Mouse (Mus musculus) forebrain, embryonic 13.5 days (tissue): ENCODE measurements at regions not wholly inside any gene's neighbourhood (a gene's known extent, or its start where the extent isn't known, plus 50 kb on each side); places are given as distances from the start of the nearest gene placed in this dataset.

Experiments used
- ATAC-seq: fragments of 200-750 bp; cut with Nextera tagmentation; 2 replicates; pipeline ENCODE4 v1.8.0; 2017
- H3K27ac ChIP-seq: fragments of 300-500 bp; sonication (generic); 2 replicates; pipeline ENCODE4 v1.5.1; 2015; ENCODE audit warnings: inconsistent platforms, mild to moderate bottlenecking, moderate library complexity
- H3K27me3 ChIP-seq: fragments of 300-500 bp; sonication (generic); 2 replicates; pipeline ENCODE4 v1.6.1; 2015; ENCODE audit warnings: mild to moderate bottlenecking, inconsistent platforms
- H3K36me3 ChIP-seq: fragments of 300-500 bp; sonication (generic); 2 replicates; pipeline ENCODE4 v1.6.1; 2015; ENCODE audit warnings: mild to moderate bottlenecking, inconsistent platforms; ENCODE audit not compliant: poor library complexity, severe bottlenecking
- H3K4me1 ChIP-seq: fragments of 300-500 bp; sonication (generic); 2 replicates; pipeline ENCODE4 v1.6.1; 2015; ENCODE audit warnings: inconsistent platforms
- H3K4me2 ChIP-seq: fragments of 300-500 bp; sonication (generic); 2 replicates; pipeline ENCODE4 v1.6.1; 2015; ENCODE audit warnings: inconsistent platforms, mild to moderate bottlenecking, moderate library complexity
- H3K4me3 ChIP-seq: fragments of 300-500 bp; sonication (generic); 2 replicates; pipeline ENCODE4 v1.5.1; 2015; ENCODE audit warnings: mild to moderate bottlenecking, inconsistent platforms
- H3K9ac ChIP-seq: fragments of 300-500 bp; sonication (generic); 2 replicates; pipeline ENCODE4 v1.6.1; 2015; ENCODE audit warnings: mild to moderate bottlenecking, inconsistent platforms
- H3K9me3 ChIP-seq: fragments of 300-500 bp; sonication (generic); replicated peaks from 2 replicates; pipeline ENCODE4 v1.6.1; 2016; ENCODE audit warnings: inconsistent platforms
- WGBS: fragments of 180-500 bp; shearing (Covaris S2); methylation state at CpG from one replicate; pipeline ENCODE4 v1.1.7; 2015; 5-methylcytosine and 5-hydroxymethylcytosine counted together

DNA sequence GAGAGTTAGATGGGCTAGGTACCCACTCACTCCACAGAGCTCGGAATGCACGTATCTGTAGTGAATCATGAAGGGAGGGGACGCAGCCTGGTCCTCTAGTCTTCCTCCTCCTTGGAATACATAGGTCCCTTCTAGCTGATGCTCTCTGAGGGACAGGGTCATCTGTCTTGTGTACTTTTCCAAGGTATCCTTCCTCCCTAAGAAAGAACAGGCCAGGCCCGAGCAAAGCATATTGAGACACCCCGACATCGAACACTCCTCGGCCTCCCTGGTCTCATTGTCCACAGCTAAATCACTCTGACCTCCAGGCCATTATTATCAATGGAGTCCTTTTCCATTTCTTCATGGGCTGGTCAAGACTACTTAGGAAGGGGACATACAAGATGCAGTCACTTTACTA is 222.5 kb downstream of the Zfp36l1 start:
- H3K4me1 ChIP-seq, result peaks cover 32% of the 10 kb centered on the region
- ATAC-seq, result no peak
- WGBS, result 91% methylated on average over 7 of the region's 7 CpGs

DNA sequence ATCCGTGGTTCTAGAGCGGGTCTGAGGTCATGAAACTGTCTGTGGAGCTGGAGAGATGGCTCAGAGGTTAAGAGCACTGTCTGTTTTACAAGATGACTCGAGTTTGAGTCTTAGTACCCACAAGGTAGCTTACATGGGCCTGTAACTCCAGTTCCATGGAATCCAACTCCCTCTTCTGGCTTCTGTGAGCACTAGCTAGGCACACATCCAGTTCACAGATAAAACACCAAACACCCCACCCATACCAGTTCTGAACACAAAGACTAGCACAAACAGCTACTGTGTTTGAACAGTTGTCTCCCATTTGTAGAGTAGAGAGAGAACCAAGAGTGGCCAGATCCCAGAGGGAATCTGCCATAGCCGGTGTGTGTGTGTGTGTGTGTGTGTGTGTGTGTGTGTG is 224.0 kb downstream of the Zfp36l1 start:
- Histone ChIP-seq H3K9ac (no peak overlapping the region), H3K4me1 (peaks cover 25% of the 10 kb centered on the region), H3K36me3 (no peaks in the 10 kb centered on the region), H3K4me3 (no peak overlapping the region), H3K27ac (no peak overlapping the region), H3K27me3 (no peaks in the 10 kb centered on the region), H3K9me3 (no peaks in the 10 kb centered on the region), H3K4me2 (no peak overlapping the region)
- no peak for ATAC-seq
- 89% methylated on average over 4 of the region's 4 CpGs for WGBS

More for the DNA sequence above, 222.5 kb downstream of the Zfp36l1 start:
- H3K27me3 ChIP-seq, result no peaks in the 10 kb centered on the region
- no peaks in the 10 kb centered on the region for H3K36me3 ChIP-seq
- no peak overlapping the region for H3K9ac ChIP-seq
- no peak overlapping the region for H3K4me3 ChIP-seq
- no peak overlapping the region for H3K27ac ChIP-seq
- no peaks in the 10 kb centered on the region for H3K9me3 ChIP-seq
- no peak overlapping the region for H3K4me2 ChIP-seq

DNA sequence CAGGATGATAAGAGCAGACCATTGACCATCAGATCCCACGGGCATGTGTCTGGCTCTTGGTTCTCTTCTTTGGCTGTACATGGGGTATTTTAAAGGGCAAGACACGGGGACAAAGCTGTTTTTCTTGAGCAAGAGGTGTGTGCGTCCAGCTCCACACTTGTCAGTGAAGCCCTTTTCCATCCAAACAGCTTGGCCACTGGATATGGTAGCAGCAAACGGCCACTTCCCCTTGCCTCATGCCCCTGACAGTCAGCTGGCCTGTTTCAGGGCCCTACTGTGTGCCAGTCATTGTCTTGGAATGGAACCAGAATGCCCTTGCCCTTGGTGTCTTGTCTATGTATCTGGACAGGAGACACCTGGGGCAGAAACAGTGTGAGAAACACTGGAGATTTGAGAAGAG is 224.7 kb downstream of the Zfp36l1 start:
- no peak overlapping the region for H3K4me2 ChIP-seq
- H3K9me3 ChIP-seq, result no peaks in the 10 kb centered on the region
- no peak overlapping the region for H3K4me3 ChIP-seq
- peaks cover 25% of the 10 kb centered on the region for H3K4me1 ChIP-seq
- no peak overlapping the region for H3K27ac ChIP-seq
- no peaks in the 10 kb centered on the region for H3K27me3 ChIP-seq
- WGBS, result 75% methylated on average over 4 of the region's 4 CpGs
- H3K36me3 ChIP-seq, result no peaks in the 10 kb centered on the region
- no peak for ATAC-seq
- H3K9ac ChIP-seq, result no peak overlapping the region

DNA sequence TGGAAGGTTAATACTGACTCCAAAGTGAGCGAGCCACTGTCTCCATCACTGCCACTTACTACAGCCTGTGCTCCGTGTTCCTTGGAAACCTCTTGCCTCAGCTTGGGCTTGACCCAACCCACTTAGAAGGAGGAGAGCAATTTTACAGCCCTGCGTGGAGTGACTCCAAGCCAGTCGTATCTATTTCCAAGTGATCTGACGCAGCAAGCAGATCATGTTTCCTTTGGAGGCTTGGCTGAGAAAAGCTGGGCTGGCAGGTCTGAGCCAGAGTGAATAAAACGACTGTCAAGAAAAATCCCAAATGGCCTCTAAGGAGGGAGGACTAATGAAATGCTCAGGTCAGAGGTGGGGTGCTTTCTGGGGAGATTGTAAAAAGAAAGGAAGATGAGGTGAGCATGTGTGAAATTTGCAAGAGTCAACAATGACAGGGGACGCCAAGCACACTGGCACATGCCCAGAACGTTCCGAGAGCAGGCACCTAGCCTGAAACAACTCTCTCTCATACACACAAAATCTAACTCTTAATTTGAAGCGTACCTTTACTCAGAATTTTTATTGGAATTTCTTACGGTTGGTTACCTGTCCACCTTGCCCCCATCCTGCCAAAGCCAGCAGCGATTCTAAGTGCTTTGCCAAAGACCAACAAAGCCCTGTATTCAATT is 225.5 kb downstream of the Zfp36l1 start:
- Histone ChIP-seq H3K27me3 (no peaks in the 10 kb centered on the region), H3K27ac (no peak overlapping the region), H3K9me3 (no peaks in the 10 kb centered on the region), H3K4me1 (peaks cover 25% of the 10 kb centered on the region), H3K4me2 (no peak overlapping the region), H3K9ac (no peak overlapping the region), H3K36me3 (no peaks in the 10 kb centered on the region), H3K4me3 (no peak overlapping the region)
- ATAC-seq, result peak; percentile 27; the same call in 1 of the 2 replicates
- 56% methylated on average over 12 of the region's 12 CpGs for WGBS

DNA sequence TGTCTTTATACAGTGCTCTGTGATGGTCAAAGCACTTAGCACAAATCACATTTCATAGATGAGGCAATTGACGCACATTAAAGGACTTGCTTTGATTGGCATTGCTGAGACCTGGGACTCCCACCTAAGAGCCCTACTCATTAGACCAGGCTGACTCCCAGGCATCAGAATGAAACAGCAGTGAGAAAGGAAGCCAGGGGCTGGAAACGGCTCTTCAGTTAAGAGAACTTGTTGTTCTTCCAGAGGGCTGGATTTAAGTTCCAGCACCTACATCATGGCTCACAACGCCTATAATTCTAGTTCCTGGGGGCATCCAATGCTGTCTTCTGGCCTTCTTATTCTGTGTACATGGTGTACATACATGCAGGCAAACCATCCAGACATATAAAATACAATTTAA is 226.3 kb downstream of the Zfp36l1 start:
- no peaks in the 10 kb centered on the region for H3K9me3 ChIP-seq
- 57% methylated on average over 3 of the region's 3 CpGs for WGBS
- no peaks in the 10 kb centered on the region for H3K36me3 ChIP-seq
- no peak overlapping the region for H3K4me3 ChIP-seq
- H3K27me3 ChIP-seq, result no peaks in the 10 kb centered on the region
- H3K9ac ChIP-seq, result no peak overlapping the region
- no peak for ATAC-seq
- no peak overlapping the region for H3K27ac ChIP-seq
- no peak overlapping the region for H3K4me2 ChIP-seq
- H3K4me1 ChIP-seq, result peaks cover 27% of the 10 kb centered on the region

DNA sequence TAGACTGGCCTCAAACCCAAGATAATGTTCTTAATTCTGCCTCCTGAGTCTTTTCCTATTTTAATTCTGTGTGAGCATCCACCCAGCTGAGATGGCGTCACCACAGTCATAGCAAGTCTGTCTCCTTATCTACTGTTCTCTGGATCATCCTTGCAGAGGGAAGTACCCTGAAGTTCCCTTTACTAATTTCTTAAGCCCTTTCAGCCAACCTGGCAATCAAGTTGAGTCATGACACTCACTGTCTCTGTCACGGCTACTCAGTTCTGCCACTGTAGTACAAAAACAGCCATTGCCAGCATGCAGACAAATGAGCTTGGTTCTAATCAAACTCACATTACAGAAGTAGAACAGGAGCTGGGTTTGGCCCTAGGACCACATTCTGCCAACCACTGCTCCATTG is 227.5 kb downstream of the Zfp36l1 start:
- Histone ChIP-seq H3K4me1 (peaks cover 32% of the 10 kb centered on the region), H3K4me2 (no peak overlapping the region), H3K9ac (no peak overlapping the region), H3K36me3 (no peaks in the 10 kb centered on the region), H3K9me3 (no peaks in the 10 kb centered on the region), H3K27ac (no peak overlapping the region), H3K4me3 (no peak overlapping the region), H3K27me3 (no peaks in the 10 kb centered on the region)
- 83% methylated on average over 2 of the region's 2 CpGs for WGBS
- no peak for ATAC-seq

DNA sequence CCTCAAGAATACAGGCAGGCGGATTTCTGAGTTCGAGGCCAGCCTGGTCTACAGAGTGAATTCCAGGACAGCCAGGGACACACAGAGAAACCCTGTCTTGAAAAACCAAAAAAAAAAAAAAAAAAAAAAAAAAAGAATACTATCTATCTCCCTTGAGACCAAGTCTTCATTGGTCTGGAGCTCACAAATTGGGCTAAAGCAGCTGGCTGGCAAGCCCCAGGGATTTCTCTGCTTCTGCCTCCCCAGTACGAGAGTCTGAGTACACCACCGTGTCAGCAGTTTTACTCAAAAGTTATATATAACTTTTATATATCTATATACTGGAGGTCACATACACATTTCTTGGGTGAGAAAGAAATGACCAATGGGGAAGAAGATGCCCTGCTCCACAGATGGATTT is 229.2 kb downstream of the Zfp36l1 start:
- no peak for ATAC-seq
- whole genome bisulfite sequencing, result 96% methylated on average over 4 of the region's 4 CpGs
- Histone ChIP-seq H3K36me3 (no peaks in the 10 kb centered on the region), H3K9ac (no peak overlapping the region), H3K4me2 (no peak overlapping the region), H3K27ac (no peak overlapping the region), H3K4me3 (no peak overlapping the region), H3K4me1 (peaks cover 49% of the 10 kb centered on the region), H3K27me3 (no peaks in the 10 kb centered on the region), H3K9me3 (no peaks in the 10 kb centered on the region)

DNA sequence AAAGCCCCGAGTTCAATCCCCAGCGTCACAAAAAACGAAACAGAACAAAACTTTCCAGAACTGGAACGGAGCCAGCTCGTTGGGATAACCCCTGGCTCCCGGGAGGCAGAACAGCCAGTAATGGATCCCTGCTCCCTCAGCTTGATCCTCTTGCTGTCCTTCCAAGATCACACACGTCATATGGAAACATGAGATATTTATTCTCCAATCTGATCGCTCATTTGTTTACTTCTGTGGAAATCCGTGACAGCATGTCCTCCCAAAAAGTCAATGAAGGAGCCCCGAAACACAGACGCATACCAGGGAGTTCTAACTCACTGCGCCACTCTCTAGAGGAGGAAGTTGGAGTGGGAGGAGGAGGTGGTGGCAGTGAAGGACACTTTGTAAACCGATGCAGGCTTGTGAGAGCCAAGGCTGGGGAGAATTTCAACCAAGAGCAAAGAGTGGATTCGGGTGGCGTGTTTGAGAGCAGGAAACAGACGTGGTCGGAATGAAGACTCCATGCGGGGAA is 232.0 kb downstream of the Zfp36l1 start:
- ATAC-seq, result no peak
- no peak overlapping the region for H3K9ac ChIP-seq
- no peaks in the 10 kb centered on the region for H3K9me3 ChIP-seq
- H3K27ac ChIP-seq, result peak overlapping the region; percentile 84
- no peak overlapping the region for H3K4me3 ChIP-seq
- 57% methylated on average over 18 of the region's 18 CpGs for WGBS
- H3K4me2 ChIP-seq, result no peak overlapping the region
- H3K36me3 ChIP-seq, result no peaks in the 10 kb centered on the region
- no peaks in the 10 kb centered on the region for H3K27me3 ChIP-seq
- peaks cover 44% of the 10 kb centered on the region for H3K4me1 ChIP-seq

DNA sequence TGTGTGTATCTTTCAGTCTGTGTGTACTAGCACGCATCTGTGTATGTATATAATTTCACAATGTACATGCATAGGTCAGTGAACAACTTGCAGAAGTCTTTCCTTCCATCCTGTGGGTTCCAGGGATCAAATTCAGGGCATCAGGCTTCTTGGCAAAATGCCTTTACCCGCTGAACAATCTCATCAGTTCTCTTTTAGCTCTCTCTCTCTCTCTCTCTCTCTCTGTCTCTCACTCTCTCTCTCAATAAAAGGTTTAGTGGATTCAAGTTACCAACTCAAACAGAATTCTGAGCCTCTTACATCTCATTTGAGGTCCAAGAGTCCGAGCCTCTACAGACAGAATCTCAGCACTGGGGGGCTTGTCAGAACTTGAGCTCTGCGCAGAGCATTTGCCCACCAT is 232.5 kb downstream of the Zfp36l1 start:
- no peak overlapping the region for H3K9ac ChIP-seq
- no peak overlapping the region for H3K4me2 ChIP-seq
- H3K4me3 ChIP-seq, result no peak overlapping the region
- no peaks in the 10 kb centered on the region for H3K9me3 ChIP-seq
- ATAC-seq, result no peak; the same call in none of the 2 replicates
- no peaks in the 10 kb centered on the region for H3K27me3 ChIP-seq
- no peaks in the 10 kb centered on the region for H3K36me3 ChIP-seq
- H3K4me1 ChIP-seq, result peaks cover 40% of the 10 kb centered on the region
- peak overlapping the region; percentile 84 for H3K27ac ChIP-seq
- WGBS, result 35% methylated on average over 4 of the region's 4 CpGs

DNA sequence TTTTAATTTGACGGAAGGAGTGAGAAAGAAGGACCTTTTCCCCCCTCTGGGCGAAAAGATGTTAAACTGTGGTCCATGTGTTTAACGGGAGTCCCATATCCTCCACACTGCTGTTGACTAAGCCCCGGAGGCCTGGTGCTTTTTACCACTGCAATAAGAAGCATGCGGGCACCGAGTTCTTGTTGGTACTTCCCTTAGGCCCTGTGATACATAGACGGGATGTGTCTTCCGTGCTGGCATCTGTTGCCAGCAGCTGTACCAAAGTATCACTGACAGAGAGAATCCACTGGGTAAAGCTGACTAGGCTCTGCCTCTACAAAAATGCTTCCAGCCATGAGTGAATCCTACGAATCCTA is 232.9 kb downstream of the Zfp36l1 start:
- Histone ChIP-seq H3K9me3 (no peaks in the 10 kb centered on the region), H3K4me1 (peaks cover 38% of the 10 kb centered on the region), H3K27ac (peak overlapping the region; percentile 84), H3K36me3 (no peaks in the 10 kb centered on the region), H3K4me3 (no peak overlapping the region), H3K27me3 (no peaks in the 10 kb centered on the region), H3K9ac (no peak overlapping the region), H3K4me2 (no peak overlapping the region)
- ATAC-seq, result peak; percentile 79
- WGBS, result 11% methylated on average over 9 of the region's 9 CpGs

DNA sequence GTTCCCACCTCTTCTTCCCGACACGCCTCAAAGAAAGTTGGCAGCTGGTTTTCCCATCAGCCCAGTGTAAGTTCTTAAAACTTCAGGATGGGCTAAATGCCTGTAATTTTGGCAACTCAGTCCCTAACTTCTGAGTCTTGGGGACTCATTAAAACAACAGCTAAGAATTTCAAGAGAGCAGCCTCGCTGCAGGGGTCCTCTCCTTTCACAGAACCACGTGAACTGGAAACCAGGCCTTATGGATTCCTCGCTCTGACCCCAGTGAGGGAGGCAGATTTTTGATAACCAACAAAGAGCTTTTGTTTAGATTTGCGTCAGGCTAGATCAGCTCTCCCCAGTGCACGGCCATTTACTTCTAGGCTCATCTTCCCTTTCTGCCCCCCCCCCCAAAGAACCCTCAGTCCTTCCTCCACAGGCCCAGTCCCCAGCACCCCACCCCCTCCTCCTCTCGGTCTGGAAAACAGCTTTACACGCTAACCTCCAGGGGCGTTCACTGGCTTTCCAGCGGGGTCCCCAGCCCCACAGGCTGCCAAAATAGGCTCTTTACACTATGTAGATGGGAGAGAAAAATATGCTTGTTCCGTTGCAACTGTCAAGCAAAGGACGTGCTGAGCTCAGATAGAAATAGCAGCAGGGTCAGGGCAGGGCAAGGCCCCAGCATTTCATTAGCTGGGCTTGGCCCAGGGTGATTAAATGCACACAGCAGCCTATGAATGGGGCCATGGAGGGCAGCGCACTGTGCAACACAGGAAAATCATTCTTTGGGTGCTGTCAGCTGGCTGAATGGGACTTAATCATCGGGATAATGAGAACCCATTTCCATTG is 233.5 kb downstream of the Zfp36l1 start:
- ATAC-seq, result peak; percentile 92
- Histone ChIP-seq H3K9ac (no peak overlapping the region), H3K27ac (peak overlapping the region; percentile 84), H3K9me3 (no peaks in the 10 kb centered on the region), H3K4me3 (no peak overlapping the region), H3K27me3 (no peaks in the 10 kb centered on the region), H3K4me2 (no peak overlapping the region), H3K4me1 (peaks cover 38% of the 10 kb centered on the region), H3K36me3 (no peaks in the 10 kb centered on the region)
- WGBS, result 6% methylated on average over 15 of the region's 15 CpGs

DNA sequence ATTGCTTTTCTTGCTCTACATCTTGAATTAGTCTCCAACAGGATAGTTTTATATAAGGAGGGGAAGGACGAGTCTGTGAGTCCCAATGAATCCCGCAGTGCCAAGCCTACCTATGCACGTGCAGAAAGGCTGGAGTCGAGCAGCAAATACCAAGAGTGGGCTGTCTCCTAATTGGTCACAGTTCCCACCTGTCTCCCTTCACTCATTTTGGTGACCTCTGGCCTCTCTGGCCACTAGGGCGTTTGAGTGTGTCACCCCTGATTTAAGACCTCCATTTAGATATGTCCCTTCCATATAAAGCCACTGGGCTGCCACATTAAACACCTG is 234.1 kb downstream of the Zfp36l1 start:
- Histone ChIP-seq H3K9ac (no peak overlapping the region), H3K9me3 (no peaks in the 10 kb centered on the region), H3K4me3 (no peak overlapping the region), H3K36me3 (no peaks in the 10 kb centered on the region), H3K4me2 (no peak overlapping the region), H3K27me3 (no peaks in the 10 kb centered on the region), H3K4me1 (peaks cover 38% of the 10 kb centered on the region), H3K27ac (peak overlapping the region; percentile 84)
- 23% methylated on average over 5 of the region's 5 CpGs for WGBS
- no peak for ATAC-seq
